Mouse (Mus musculus) olfactory bulb, adult 2 months (tissue): ENCODE results near the gene Htatip2.
A peak's percentile ranks its signal among the peaks of the same experiment; 100 is the strongest.

ENCODE experiments used
- CTCF ChIP-seq: fragments of 200-500 bp; IDR thresholded peaks from 2 replicates; pipeline ENCODE4 v1.5.1; 2012; ENCODE audit warnings: low read depth, mild to moderate bottlenecking, low read length, moderate library complexity; ENCODE audit not compliant: insufficient read depth
- POLR2A ChIP-seq: fragments of 200-500 bp; IDR thresholded peaks from 2 replicates; pipeline ENCODE4 v1.6.1; 2012; ENCODE audit warnings: mild to moderate bottlenecking, low read depth, low read length, moderate library complexity; ENCODE audit not compliant: insufficient read depth

DNA sequence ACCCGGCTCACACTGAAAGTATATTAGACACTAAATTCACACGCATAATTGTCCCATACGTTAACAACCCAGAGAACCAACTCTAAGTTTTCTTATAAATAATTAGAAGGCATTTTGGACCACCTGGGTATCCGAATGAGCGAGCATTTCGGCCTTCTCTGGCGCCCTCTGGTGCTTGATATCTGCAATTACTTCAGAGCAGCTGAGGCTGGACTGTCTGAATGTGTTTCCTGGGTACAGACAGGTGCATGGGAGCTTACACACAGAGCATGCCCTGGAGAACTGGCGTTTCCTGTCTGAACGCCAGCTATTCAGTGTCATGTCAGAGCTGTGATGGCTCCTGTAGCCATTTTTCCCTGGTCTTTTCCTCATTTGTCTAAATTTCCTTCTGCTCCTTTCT is 4.1 kb upstream of the Htatip2 start:
- TF ChIP-seq CTCF = peak; percentile 44; the same call in 1 of the 2 replicates
- no peak for TF ChIP-seq POLR2A
